Mouse (Mus musculus) midbrain, embryonic 12.5 days (tissue): ENCODE data around the gene Dcbld2. TPM values are rescaled to one million over a fixed set of nuclear protein-coding genes. Genes with fewer than 3 reads are reported as not detected.
"Not testable (repeated sequence)": the region's sequence is repeated elsewhere in the genome, so short reads cannot be mapped to it uniquely, and the experiment has no call there.

Experiments
- ATAC-seq: fragments of 200-750 bp; cut with Nextera tagmentation; 2 replicates; pipeline ENCODE4 v1.8.0; 2017; ENCODE audit warnings: low read depth, moderate TSS enrichment, moderate library complexity; ENCODE audit not compliant: low FRiP score
- H3K27ac ChIP-seq: fragments of 300-500 bp; sonication (generic); replicated peaks from 2 replicates; pipeline ENCODE4 v1.5.1; 2016; ENCODE audit warnings: mild to moderate bottlenecking
- H3K27me3 ChIP-seq: fragments of 300-500 bp; sonication (generic); 2 replicates; pipeline ENCODE4 v1.6.1; 2016; ENCODE audit warnings: mild to moderate bottlenecking
- H3K36me3 ChIP-seq: fragments of 300-500 bp; sonication (generic); 2 replicates; pipeline ENCODE4 v1.6.1; 2016
- H3K4me1 ChIP-seq: fragments of 300-500 bp; sonication (generic); 2 replicates; pipeline ENCODE4 v1.6.1; 2016
- H3K4me2 ChIP-seq: fragments of 300-500 bp; sonication (generic); replicated peaks from 2 replicates; pipeline ENCODE4 v1.6.1; 2016; ENCODE audit warnings: mild to moderate bottlenecking, moderate library complexity
- H3K4me3 ChIP-seq: fragments of 300-500 bp; sonication (generic); 2 replicates; pipeline ENCODE4 v1.5.1; 2016; ENCODE audit warnings: mild to moderate bottlenecking
- H3K9ac ChIP-seq: fragments of 300-500 bp; sonication (generic); replicated peaks from 2 replicates; pipeline ENCODE4 v1.6.1; 2016; ENCODE audit warnings: mild to moderate bottlenecking, moderate library complexity
- H3K9me3 ChIP-seq: fragments of 300-500 bp; sonication (generic); 2 replicates; pipeline ENCODE4 v1.6.1; 2016; ENCODE audit warnings: mild to moderate bottlenecking
- whole genome bisulfite sequencing: fragments of 180-500 bp; shearing (Covaris S2); methylation state at CpG from one replicate; pipeline ENCODE4 v1.1.7; 2016; 5-methylcytosine and 5-hydroxymethylcytosine counted together
- polyA plus RNA-seq: library from polyadenylated mRNA; unstranded; fragments of >200 nt; fragmentation: Nextera tagmentation; extraction: Ambion mirVana; gene quantifications from 2 replicates; pipeline ENCODE4 v1.2.1, GENCODE M21; 2016

Dcbld2 gene
- polyA plus RNA-seq, 1 experiment from 2014 or later = 7.9 TPM

DNA sequence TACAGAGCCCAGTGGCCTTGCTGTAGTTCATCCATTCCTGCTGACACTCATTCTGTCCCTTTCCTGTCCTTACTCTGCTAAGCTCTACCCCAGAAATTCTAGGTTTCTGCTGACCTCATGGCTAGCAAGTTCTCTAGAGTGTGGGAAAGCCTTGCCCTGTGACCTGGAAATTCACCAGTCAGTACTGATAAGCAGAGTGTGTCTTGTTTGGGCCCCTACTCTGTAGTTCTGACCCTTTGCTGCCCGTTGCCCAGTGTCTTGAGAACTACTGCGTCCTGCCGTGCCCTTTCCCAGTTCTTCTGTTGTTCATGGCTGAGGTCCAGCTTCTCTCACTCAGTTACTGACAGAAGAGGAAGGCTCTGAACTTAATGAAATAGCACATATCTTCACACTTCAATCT, 44.9 kb downstream of the Dcbld2 start:
- ATAC-seq = no peak
- Histone ChIP-seq H3K4me2 (no peak overlapping the region), H3K9ac (no peak overlapping the region), H3K36me3 (peaks cover 31% of the 10 kb centered on the region), H3K4me3 (no peak overlapping the region), H3K4me1 (no peaks in the 10 kb centered on the region), H3K27me3 (no peaks in the 10 kb centered on the region), H3K9me3 (no peaks in the 10 kb centered on the region), H3K27ac (no peak overlapping the region)
- 67% methylated on average over 3 of the region's 3 CpGs for WGBS

GRCm38 (mm10) chr16:58453820-58454219, 45.6 kb downstream of the Dcbld2 start:
- Histone ChIP-seq H3K36me3 (peaks cover 34% of the 10 kb centered on the region), H3K27me3 (no peaks in the 10 kb centered on the region), H3K9me3 (no peaks in the 10 kb centered on the region), H3K9ac (no peak overlapping the region), H3K4me3 (no peak overlapping the region), H3K4me1 (no peaks in the 10 kb centered on the region), H3K27ac (no peak overlapping the region), H3K4me2 (no peak overlapping the region)
- no peak for ATAC-seq

DNA sequence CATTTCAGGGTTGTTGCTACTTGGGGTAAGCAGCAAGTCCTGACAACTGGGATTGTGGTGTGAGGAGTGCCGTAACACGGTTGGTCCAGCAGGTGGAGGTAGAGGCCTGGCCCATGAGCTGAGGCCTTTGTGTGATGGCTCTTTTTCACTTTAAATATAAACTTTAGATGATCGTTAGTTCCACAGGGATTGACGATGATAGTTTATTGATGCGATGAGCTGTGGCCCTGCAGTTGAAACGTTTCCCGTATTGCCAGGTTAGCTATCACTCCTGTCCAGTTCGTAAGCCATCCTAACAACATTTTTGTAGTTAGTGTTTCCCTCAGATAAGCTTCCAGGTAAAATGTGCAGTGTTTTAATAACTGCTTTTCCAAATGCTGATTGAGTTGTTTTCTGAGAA, 46.4 kb downstream of the Dcbld2 start:
- Histone ChIP-seq H3K27me3 (no peaks in the 10 kb centered on the region), H3K9ac (no peak overlapping the region), H3K27ac (no peak overlapping the region), H3K9me3 (no peaks in the 10 kb centered on the region), H3K4me2 (no peak overlapping the region), H3K36me3 (peaks cover 34% of the 10 kb centered on the region), H3K4me3 (no peak overlapping the region), H3K4me1 (no peaks in the 10 kb centered on the region)
- WGBS = 78% methylated on average over 8 of the region's 8 CpGs
- 0 out of 2 replicates have a peak, but pooled peaks have one; percentile 42 for ATAC-seq

DNA sequence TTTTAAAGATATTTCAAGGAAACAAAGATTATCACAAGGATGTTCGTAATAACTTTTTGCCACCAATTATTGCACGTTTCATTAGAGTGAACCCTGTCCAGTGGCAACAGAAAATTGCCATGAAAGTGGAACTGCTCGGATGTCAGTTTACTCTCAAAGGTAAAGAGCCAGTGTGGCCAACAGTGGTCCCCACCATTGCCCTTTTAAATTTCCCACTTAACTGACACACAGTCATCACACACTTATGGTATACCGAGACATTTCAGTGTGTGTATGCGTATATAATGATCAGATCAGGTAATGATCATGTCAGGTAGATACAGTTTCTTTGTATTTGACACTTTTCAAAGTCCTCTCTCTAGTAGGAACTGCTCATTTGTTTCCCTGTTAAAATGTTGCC, 46.9 kb downstream of the Dcbld2 start:
- Histone ChIP-seq H3K4me2 (no peak overlapping the region), H3K4me3 (no peak overlapping the region), H3K36me3 (peaks cover 34% of the 10 kb centered on the region), H3K9ac (no peak overlapping the region), H3K4me1 (no peaks in the 10 kb centered on the region), H3K27me3 (no peaks in the 10 kb centered on the region), H3K9me3 (no peaks in the 10 kb centered on the region), H3K27ac (no peak overlapping the region)
- no peak for ATAC-seq
- WGBS = 91% methylated on average over 5 of the region's 5 CpGs

- no peak overlapping the region for H3K4me2 ChIP-seq
- no peak for ATAC-seq
- 91% methylated on average over 5 of the region's 5 CpGs for WGBS
- no peaks in the 10 kb centered on the region for H3K9me3 ChIP-seq
- H3K4me3 ChIP-seq = no peak overlapping the region
- H3K9ac ChIP-seq = no peak overlapping the region
- peaks cover 37% of the 10 kb centered on the region for H3K36me3 ChIP-seq
- no peak overlapping the region for H3K27ac ChIP-seq
- H3K27me3 ChIP-seq = no peaks in the 10 kb centered on the region
- no peaks in the 10 kb centered on the region for H3K4me1 ChIP-seq
These were observed 48.2 kb downstream of the Dcbld2 start for GRCm38 (mm10) chr16:58456445-58456844.

GRCm38 (mm10) chr16:58456991-58457390, 48.7 kb downstream of the Dcbld2 start:
- peaks cover 35% of the 10 kb centered on the region for H3K36me3 ChIP-seq
- no peaks in the 10 kb centered on the region for H3K27me3 ChIP-seq
- 82% methylated on average over 6 of the region's 6 CpGs for WGBS
- no peak overlapping the region for H3K27ac ChIP-seq
- no peaks in the 10 kb centered on the region for H3K9me3 ChIP-seq
- H3K4me3 ChIP-seq = no peak overlapping the region
- no peak overlapping the region for H3K9ac ChIP-seq
- no peak for ATAC-seq
- H3K4me1 ChIP-seq = no peaks in the 10 kb centered on the region
- H3K4me2 ChIP-seq = no peak overlapping the region

DNA sequence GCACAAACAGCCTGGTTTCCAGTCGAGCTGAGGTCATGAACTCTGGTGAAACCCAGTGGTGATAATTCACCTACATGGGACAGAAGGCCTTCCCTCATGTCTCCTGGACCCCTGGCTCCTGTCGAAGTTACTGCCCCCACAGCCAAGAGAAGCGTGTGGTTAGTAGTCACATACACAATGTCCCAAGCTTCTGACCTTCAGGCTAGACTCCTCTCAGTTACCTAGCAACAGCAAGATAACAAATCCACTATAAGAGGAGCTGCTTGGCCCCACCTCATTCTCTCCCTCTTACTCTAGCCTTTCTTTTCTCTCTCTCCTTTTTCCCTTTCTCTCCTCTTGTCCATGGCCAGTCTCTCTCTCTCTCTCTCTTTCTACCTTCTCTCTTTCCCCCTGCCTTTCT, 51.7 kb downstream of the Dcbld2 start:
- WGBS = 48% methylated on average over 3 of the region's 3 CpGs
- ATAC-seq, H3K9me3 ChIP-seq, H3K4me1 ChIP-seq, H3K9ac ChIP-seq, H3K27me3 ChIP-seq, H3K4me2 ChIP-seq, H3K4me3 ChIP-seq, H3K27ac ChIP-seq: not testable (repeated sequence)
- peaks cover 54% of the 10 kb centered on the region for H3K36me3 ChIP-seq

DNA sequence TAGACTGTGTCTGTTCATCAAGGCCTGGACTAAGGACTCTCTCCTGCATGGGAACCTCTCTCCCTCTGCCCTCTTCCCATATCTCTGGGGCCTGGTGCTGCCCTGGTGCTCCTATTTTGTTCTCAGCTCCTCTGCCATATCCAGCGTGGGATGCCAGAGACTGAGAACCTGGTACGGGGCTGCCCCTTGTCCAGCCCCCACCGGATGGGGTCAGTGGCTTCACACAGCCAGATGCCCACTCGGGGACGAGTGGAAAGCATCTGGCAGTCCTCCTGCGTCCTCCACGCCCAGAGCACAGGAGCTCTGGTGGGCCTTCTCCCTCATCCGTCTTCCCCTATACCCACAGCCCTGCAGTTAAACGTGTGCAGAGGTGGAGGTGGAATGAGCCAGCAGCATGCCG, 52.1 kb downstream of the Dcbld2 start:
- 89% methylated on average over 10 of the region's 10 CpGs for WGBS
- peaks cover 58% of the 10 kb centered on the region for H3K36me3 ChIP-seq
- no peak overlapping the region for H3K9ac ChIP-seq
- H3K4me1 ChIP-seq = no peaks in the 10 kb centered on the region
- H3K4me3 ChIP-seq = no peak overlapping the region
- no peaks in the 10 kb centered on the region for H3K9me3 ChIP-seq
- H3K27ac ChIP-seq = no peak overlapping the region
- H3K4me2 ChIP-seq = no peak overlapping the region
- ATAC-seq = no peak
- H3K27me3 ChIP-seq = no peaks in the 10 kb centered on the region

- no peaks in the 10 kb centered on the region for H3K9me3 ChIP-seq
- no peak overlapping the region for H3K9ac ChIP-seq
- WGBS = 97% methylated on average over 2 of the region's 2 CpGs
- peaks cover 63% of the 10 kb centered on the region for H3K36me3 ChIP-seq
- ATAC-seq = no peak
- H3K4me2 ChIP-seq = no peak overlapping the region
- no peak overlapping the region for H3K27ac ChIP-seq
- H3K4me3 ChIP-seq = no peak overlapping the region
- no peaks in the 10 kb centered on the region for H3K27me3 ChIP-seq
- no peaks in the 10 kb centered on the region for H3K4me1 ChIP-seq
These were observed 53.7 kb downstream of the Dcbld2 start for GRCm38 (mm10) chr16:58461856-58462518.

DNA sequence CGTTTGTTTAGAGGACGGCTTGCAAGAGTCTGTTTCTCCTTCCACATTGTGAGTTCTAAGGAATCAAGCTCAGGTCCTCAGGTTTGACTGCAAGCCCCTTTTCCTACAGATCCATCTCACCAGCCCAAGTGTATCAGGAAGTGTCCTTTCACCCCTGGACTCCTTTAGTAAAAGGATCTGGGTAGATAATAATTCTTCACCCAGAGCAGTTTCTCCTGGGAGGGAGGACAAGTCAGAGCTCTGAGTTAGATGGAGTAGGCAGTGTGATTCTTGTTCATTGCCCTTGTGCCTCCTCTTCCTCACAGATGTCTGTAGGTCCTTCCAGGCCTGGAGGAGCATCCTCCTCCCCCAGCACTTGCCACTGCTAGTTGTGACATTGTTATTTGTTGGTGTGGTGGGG, 54.3 kb downstream of the Dcbld2 start:
- WGBS = 96% methylated on average over 2 of the region's 2 CpGs
- Histone ChIP-seq H3K9me3 (no peaks in the 10 kb centered on the region), H3K4me2 (no peak overlapping the region), H3K4me3 (no peak overlapping the region), H3K27ac (no peak overlapping the region), H3K36me3 (peaks cover 63% of the 10 kb centered on the region), H3K9ac (no peak overlapping the region), H3K27me3 (no peaks in the 10 kb centered on the region), H3K4me1 (no peaks in the 10 kb centered on the region)
- no peak for ATAC-seq

- Histone ChIP-seq H3K4me3 (no peak overlapping the region), H3K9me3 (no peaks in the 10 kb centered on the region), H3K4me1 (no peaks in the 10 kb centered on the region), H3K4me2 (no peak overlapping the region), H3K36me3 (peaks cover 61% of the 10 kb centered on the region), H3K27me3 (no peaks in the 10 kb centered on the region), H3K27ac (no peak overlapping the region), H3K9ac (no peak overlapping the region)
- ATAC-seq = no peak
- 97% methylated on average over 14 of the region's 14 CpGs for WGBS
These were observed 55.8 kb downstream of the Dcbld2 start for GRCm38 (mm10) chr16:58464051-58464450.

DNA sequence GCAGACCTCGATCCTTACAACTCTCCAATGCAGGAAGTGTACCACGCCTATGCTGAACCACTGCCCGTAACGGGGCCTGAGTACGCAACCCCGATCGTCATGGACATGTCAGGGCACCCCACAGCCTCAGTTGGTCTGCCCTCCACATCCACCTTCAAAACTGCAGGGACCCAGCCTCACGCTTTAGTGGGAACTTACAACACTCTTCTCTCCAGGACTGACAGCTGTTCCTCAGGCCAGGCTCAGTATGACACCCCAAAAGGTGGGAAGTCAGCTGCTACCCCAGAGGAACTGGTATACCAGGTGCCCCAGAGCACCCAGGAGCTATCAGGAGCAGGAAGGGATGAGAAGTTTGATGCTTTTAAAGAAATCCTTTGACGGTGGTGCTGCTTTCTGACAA, 57.2 kb downstream of the Dcbld2 start:
- peaks cover 52% of the 10 kb centered on the region for H3K36me3 ChIP-seq
- no peak overlapping the region for H3K27ac ChIP-seq
- H3K4me1 ChIP-seq = no peaks in the 10 kb centered on the region
- H3K4me3 ChIP-seq = no peak overlapping the region
- no peak overlapping the region for H3K9ac ChIP-seq
- H3K4me2 ChIP-seq = no peak overlapping the region
- no peaks in the 10 kb centered on the region for H3K27me3 ChIP-seq
- no peaks in the 10 kb centered on the region for H3K9me3 ChIP-seq
- no peak for ATAC-seq
- WGBS = 95% methylated on average over 9 of the region's 9 CpGs

GRCm38 (mm10) chr16:58470061-58470460, 61.8 kb downstream of the Dcbld2 start:
- H3K4me1 ChIP-seq = no peaks in the 10 kb centered on the region
- no peak overlapping the region for H3K27ac ChIP-seq
- no peak overlapping the region for H3K9ac ChIP-seq
- no peaks in the 10 kb centered on the region for H3K27me3 ChIP-seq
- H3K4me2 ChIP-seq = no peak overlapping the region
- H3K4me3 ChIP-seq = no peak overlapping the region
- WGBS = 92% methylated on average over 8 of the region's 8 CpGs
- H3K9me3 ChIP-seq = no peaks in the 10 kb centered on the region
- no peak for ATAC-seq
- peaks cover 21% of the 10 kb centered on the region for H3K36me3 ChIP-seq
